Mouse (Mus musculus): ENCODE data around the gene Rps27rt.
"Not testable (repeated sequence)": the region's sequence is repeated elsewhere in the genome, so short reads cannot be mapped to it uniquely, and the experiment has no call there.

Rps27rt gene

DNA sequence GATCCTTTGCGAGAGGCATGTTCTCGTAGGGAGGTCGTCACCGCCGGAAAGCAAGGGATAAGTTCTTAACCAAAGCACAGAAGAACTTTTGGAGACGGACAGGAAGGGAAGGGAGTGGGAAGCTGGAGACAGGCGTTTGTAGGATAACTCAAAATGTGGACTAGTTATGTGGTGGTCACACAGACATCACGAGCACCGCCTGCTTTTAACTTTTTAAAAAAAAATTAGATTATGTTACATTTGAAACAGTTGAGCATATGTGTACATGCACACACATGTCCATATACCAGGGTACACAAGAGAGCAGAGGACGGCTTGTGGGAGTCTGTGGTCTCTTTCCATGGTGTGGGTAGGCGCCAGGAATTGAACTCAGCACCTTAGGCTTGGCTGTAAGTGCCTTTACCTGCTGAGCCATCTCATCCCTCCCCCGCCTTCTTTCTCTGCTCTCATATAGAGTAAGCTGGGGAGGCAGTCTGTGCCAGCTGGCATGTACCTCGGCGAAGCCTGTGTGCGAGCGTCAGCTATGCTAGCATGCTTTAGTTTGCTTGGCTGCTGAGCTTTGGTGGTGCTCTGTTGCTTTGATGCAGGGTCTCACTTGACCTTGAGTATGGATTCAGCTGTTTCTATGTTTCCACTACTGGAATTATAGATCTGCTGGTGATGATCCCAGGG is at the start of gene Rps27rt:
Gene Rps27rt (minus strand): TSS at position 51 of the 672 bp plus-strand sequence.
- no peak for DNase-seq

GRCm38 (mm10) chr9:115031046-115031445 is 48.5 kb upstream of the Rps27rt start:
- not testable (repeated sequence) for DNase-seq

DNA sequence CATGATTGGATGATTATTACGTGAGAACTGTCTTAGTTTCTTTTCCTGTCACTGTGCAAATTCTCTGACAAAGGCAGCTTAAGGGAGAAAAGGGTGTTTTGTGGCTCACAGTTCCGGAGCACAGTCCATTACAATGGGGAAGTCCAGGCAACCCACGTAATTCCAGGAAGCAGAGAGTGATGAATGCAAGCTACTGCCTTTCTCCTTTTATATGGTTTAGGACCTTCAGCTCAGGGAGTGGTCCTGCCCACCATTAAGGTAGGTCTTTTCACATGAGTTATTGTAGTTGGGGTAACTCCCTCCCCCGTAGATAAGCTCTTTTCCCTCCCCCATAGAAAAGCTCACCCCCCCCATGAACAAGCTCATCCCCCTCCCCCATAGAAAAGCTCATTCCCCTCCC is 48.0 kb upstream of the Rps27rt start:
- no peak for DNase-seq

- no peak for DNase-seq
These were observed 46.8 kb upstream of the Rps27rt start for GRCm38 (mm10) chr9:115029307-115029706.

GRCm38 (mm10) chr9:115023708-115024383 is 41.3 kb upstream of the Rps27rt start:
- DNase-seq, result no peak

DNA sequence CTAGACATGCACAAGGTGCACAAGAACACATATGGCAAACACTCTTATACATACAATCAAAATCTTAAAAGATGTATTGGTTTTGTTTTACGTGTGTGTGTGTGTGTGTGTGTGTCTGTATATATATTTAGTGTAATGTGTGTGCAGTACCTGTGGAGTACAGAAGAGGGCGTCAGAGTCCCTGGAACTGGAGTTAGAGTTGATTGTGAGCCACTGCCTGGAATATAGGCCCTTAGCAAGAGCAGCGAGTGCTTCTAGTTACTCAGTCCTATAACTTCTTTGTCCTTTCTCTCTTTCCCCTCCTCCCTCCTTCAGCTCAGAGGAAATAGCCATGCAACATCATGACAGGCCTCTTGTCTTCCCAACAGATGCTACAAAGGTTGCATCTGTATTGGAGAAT is 40.6 kb upstream of the Rps27rt start:
- no peak for DNase-seq

- DNase-seq, result no peak
These were observed 38.9 kb upstream of the Rps27rt start for GRCm38 (mm10) chr9:115021419-115021818.

GRCm38 (mm10) chr9:115020141-115020540 is 37.6 kb upstream of the Rps27rt start:
- DNase-seq, result no peak

DNA sequence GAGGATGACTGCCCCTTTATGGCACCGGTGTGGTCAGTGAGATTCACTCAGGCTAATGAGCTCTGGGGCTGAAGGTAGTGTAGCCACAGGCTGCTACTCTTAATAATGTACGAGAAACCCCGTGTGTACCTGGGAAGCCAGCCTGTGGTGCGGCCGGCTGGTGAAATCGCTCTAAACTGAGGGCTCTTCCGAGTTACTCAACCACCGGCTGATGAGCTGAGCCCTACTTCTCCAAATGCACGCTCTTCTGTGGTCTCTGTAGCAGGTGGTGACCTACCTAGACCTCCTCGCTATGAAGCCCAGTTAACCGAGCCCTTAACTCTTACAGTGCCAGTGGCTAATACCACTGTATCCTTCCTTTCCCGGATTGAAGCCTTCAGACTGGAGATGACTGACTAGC is 29.8 kb upstream of the Rps27rt start:
- DNase-seq, result no peak

GRCm38 (mm10) chr9:115008194-115008593 is 25.7 kb upstream of the Rps27rt start:
- DNase-seq, result no peak

GRCm38 (mm10) chr9:115007776-115008175 is 25.2 kb upstream of the Rps27rt start:
- no peak for DNase-seq

- DNase-seq, result no peak
These were observed 22.9 kb upstream of the Rps27rt start for GRCm38 (mm10) chr9:115005446-115005845.

DNA sequence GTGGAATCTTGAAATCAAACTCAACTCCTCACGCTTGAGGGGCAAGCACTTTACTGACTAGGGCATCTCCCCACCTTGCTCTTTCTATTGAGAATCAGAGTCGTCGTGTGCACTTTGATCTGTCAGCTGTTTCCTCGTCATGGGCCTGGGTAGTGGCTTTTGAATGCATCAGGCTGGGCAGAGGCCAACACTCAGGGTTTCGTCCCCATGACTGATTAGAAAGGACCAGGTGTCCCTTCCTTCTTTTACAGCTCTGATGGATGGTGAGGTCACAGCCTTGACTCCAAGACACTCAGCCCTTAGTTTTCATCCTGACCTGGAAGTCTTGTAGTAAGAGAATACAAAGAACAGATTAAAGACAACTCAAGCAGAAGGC is 17.2 kb upstream of the Rps27rt start:
- no peak for DNase-seq

DNA sequence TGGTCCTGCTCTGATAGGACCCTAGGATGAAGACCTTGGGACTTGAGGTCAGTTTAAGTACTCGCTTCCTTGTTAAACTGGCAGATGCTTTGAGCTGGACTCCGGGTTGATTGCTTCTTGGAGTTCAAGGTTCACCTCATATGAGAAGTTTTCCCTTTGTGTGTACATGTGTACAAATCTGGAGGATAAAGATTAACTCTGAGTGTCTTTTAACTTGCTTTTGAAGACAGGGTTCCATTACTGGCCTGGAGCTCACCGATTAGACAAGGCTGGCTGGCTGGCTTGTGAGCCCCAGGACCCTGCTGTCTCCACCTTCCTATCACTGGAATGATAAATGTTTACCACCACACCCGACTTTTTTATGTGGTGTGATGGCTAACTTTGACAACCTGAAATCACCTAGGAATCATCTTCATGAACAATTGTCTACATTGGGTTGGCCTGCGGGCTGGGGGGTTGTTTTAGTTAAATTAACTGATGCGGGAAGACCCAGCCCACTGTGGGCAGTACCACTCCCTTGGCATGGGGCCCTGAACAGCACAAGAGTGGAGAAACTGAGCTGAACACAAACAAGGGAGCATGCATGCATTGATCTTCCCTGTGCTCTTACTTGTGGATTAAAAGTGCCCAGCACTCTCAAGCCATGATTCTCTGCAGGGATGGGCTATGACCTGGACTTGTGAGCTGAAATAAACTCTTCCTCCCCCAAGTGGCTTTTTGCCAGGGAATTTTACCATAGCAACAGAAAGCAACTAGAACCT is 16.7 kb upstream of the Rps27rt start:
- peak; percentile 17 for DNase-seq

DNA sequence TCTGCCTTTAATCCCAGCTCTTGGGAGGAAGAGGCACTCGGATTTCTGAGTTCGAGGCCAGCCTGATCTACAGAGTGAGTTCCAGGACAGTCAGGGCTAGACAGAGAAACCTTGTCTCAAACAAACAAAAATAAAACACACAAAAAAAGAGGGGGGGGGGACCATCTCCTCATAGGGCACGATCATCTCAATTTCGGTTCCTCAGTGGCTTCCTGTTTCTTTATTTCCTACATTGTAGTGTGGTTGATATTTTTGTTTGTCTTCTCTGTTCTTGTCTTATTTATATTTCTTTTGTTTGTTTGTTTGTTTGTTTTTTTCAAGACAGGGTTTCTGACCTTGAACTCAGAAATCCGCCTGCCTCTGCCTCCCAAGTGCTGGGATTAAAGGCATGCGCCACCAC is 13.9 kb upstream of the Rps27rt start:
- no peak for DNase-seq

- DNase-seq, result no peak
These were observed 13.2 kb upstream of the Rps27rt start for GRCm38 (mm10) chr9:114995716-114996115.

GRCm38 (mm10) chr9:114995250-114995649 is 12.7 kb upstream of the Rps27rt start:
- DNase-seq, result no peak

DNA sequence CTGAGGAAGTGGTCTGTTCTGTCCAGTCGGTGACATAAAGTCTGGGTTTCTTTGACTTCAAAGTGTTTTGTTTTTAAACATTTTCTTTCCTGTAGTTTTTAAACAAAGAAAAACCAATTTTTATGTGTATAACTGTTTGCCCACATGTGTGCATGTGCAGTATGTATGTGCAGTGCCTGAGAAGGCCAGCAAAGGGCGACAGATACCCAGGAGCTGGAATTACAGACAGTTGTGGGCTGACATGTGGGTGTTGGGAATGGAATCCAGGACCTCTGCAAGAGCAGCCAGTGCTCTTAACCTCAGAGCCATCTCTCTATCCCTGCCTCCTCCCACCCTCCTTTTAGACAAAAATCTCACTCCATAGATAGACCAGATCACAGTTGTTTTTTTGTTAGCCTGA is 10.0 kb upstream of the Rps27rt start:
- no peak for DNase-seq

- peak; percentile 26 for DNase-seq
These were observed 7.9 kb upstream of the Rps27rt start for GRCm38 (mm10) chr9:114990421-114990820.

DNA sequence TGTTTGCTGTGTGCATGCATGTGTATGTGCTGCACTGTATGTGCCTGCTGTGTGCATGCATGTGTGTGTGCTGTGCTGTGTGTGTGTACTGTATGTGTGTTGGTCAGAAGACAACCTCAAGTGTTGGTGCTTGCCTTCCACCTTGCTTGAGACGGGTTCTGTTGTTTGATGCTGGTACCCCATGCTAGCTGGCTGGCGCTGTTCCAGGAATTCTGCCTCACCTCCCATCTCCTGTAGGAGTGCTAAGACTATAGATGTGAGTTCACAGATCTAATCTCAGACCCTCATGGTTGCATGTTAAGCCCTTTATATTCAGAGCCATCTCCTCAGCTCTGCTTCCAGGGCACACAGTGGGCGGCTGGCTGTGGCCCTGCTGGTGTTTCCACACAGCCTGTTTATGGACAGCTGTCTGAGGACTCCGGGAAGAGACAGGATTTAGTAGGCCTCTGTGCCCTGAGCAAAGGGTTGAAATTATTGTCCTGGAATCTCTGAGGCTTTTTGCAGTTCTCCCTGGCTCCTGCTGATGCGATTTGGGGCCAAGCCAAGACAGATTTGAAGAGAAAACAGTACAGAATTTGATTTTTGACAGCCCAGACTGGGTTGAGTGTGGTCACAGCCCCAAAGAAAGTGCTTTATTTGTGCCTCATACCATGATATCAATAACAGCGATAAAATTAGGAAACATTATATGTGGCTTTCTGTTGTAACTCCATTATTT is 6.2 kb upstream of the Rps27rt start:
- DNase-seq, result peak; percentile 26

GRCm38 (mm10) chr9:114988029-114988428 is 5.5 kb upstream of the Rps27rt start:
- no peak for DNase-seq

- no peak for DNase-seq
These were observed 3.8 kb upstream of the Rps27rt start for GRCm38 (mm10) chr9:114986361-114986760.

- DNase-seq, result no peak
These were observed 3.2 kb upstream of the Rps27rt start for GRCm38 (mm10) chr9:114985741-114986140.
